Mouse (Mus musculus) megakaryocyte, embryonic 14.5 days (primary cell): ENCODE measurements around the gene Dnah2.

Experiments
- FLI1 ChIP-seq: IDR thresholded peaks from 2 replicates; pipeline ENCODE4 v1.6.1; 2012; ENCODE audit warnings: low read length, inconsistent platforms, mixed read lengths
- GATA1 ChIP-seq: IDR thresholded peaks from 3 replicates; pipeline ENCODE4 v1.6.1; 2012; ENCODE audit warnings: mixed read lengths, low read length, inconsistent platforms, borderline replicate concordance

DNA sequence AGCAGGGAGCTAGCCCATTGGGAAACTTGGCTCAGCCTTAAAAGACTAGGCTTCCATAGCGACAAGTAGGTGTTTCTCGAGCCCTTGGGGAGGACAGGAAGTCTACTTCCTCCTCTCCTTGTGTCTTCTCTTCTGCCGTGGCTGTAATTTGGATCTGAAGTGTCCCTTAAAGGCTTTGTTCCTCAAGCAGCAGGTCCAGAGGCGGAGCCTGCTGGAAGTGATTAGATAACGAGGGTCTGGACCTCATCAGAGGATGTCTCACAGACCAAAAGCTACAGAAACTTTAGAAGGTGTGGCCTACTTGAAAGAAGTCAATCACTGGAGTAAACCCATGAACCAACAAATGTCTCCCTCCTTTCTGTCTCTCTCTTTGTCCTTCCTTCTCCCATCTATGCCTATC, 74.2 kb downstream of the Dnah2 start:
- TF ChIP-seq GATA1 (no peak), FLI1 (no peak)
